Mouse (Mus musculus): ENCODE results near the gene Neurod4.

DNA sequence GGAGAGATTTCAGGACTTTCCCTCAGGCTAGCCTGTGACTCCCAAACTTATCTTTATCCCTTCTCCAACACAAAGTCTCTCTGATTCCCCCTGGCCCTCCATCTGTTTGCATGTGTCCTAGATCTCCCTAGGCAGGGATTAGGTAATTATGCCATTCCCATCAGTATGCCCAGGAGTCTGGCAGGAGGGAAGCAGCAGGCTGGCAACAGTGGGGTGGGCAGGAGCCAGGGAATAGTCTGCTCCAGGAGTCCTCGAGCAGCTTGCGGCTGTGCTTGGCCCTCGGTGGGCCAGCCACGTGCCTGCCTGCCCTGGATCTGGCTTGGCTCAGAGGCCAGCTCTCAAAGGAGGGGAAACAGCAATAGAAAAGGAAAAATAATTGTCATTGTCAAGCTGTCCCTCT lies 16.8 kb downstream of the Neurod4 start:
- no peak for TF ChIP-seq CTCF (IDR thresholded peaks at IDR 0.05; ENCODE audit: borderline replicate concordance, insufficient read depth, low read length)
- no peak for TF ChIP-seq POLR2A (IDR thresholded peaks at IDR 0.05; ENCODE audit: low read depth, low read length)

Measured in embryonic fibroblast, embryonic 13.5 days (primary cell).